Mouse (Mus musculus): Measurements from ENCODE around the gene Atxn2l.

- TF ChIP-seq CTCF (IDR thresholded peaks at IDR 0.05) (no peak), EP300 (IDR thresholded peaks at IDR 0.05; ENCODE audit: insufficient read depth, low read depth, low read length) (no peak)
Measured at GRCm38 (mm10) chr7:126472306-126472705, 30.9 kb downstream of the Atxn2l start.

Measured in heart, adult 2 months (tissue).